Mouse (Mus musculus) embryo, embryonic 10.5 days (tissue): ENCODE data around the gene Gm20388.
"Not testable (repeated sequence)": the region's sequence is repeated elsewhere in the genome, so short reads cannot be mapped to it uniquely, and the experiment has no call there.

Experiments used
- DNase-seq: peaks from one replicate; pipeline ENCODE4 v3.0.0-alpha.2; 2015; ENCODE audit warnings: low spot score

The Gm20388 gene

DNA sequence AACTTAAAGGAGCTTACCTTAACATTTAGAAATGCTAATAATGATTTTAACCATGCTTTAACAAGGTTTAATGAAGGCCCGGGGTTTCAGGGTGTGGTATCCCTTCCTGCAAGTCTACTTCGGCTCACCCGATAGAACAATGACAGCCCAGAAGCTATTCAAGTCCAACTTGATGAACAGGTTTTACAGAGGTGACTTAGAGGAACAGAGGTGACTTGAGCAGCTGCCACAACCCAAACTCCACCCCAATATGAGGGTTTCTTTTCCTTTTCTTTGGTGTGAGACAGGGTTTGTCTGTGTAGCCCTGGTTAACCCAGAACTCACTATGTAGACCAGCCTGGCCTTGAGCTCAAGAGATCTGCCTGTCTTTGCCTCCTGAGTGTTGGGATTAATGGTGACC is 4083.4 kb downstream of the Gm20388 start:
- DNase-seq = no peak

DNA sequence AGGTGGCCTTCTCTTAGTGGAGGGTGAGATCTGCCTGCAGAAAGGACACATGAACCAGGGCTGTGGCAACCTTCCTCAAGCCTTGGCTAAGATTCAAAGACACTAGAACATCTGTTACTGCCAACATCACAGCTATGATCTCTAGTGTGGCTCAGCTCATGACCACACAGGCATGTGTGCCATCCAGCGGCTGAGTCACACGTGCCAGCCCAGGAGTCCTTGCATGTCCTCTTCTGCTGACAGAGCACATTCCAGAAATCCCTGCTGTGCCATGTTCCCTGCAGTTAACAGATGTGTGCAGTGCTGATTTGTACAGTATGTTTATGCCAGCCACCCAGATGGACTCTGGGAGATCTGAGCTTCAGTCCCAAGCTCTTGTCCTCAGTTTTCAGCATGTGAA is 4088.9 kb downstream of the Gm20388 start:
- DNase-seq = no peak

DNA sequence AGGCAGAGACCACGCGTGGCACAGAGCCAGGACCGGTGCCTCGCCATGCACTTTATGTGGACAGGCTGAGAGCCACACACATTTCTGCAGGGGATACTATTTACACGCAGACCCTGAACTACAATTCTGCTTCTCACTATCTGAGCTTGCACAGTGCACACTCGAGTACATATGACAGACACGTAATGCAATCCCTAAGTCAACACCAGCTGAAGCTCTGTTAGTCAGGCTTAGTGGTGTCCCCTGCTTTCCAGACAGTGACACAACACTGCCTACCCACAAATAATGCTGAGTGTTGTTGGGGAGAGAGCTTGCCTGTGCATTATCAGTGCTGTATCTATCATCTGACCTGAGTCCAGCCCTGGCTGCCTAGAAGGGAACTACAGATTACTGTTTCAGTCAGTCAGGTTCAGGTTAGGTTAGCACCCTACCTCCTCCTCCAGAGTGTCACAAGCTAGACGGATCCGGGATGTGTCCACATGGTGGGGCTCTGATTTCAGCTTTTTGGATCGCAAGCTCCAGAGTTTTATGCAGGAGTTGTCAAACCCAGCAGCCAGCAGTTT is 4092.0 kb downstream of the Gm20388 start:
- no peak for DNase-seq

DNA sequence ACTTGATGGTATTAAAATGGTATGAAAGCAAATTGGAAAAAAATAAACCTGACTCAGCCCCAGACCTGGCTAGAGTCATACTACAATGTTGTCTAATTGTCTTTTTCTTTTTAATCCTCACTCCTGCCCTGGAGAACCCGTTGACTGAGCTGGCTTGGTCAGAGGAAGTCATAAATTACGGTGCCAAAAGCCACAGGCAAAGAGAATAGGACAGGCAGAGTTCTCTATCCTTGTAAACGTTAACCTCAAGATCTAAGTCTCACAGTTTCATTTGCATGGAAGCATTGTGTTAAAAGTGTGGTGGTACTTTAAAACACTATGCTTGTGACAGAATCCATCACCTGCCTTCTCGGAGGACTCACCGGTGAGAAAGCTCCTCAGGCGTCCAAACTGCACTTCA is 4097.2 kb downstream of the Gm20388 start:
- no peak for DNase-seq

DNA sequence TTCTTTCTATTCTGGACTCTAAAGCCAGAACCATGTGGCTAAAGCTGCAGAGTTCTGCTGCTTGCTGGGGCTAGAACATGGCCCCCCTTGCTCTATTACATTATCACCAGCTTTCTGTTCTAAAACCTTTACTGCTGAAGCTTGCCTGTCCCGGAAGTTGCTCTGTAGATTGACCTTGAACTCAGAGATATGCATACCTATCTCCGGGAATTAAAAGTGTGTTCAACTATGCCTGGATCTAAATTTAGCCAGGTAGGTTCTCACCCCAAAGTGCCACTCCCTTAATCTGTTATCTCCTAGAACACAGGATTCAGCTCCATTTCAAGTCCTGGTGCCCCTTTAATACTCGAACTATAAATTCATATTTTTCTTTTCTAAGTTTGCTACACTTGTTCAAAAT is 4100.9 kb downstream of the Gm20388 start:
- DNase-seq = no peak

DNA sequence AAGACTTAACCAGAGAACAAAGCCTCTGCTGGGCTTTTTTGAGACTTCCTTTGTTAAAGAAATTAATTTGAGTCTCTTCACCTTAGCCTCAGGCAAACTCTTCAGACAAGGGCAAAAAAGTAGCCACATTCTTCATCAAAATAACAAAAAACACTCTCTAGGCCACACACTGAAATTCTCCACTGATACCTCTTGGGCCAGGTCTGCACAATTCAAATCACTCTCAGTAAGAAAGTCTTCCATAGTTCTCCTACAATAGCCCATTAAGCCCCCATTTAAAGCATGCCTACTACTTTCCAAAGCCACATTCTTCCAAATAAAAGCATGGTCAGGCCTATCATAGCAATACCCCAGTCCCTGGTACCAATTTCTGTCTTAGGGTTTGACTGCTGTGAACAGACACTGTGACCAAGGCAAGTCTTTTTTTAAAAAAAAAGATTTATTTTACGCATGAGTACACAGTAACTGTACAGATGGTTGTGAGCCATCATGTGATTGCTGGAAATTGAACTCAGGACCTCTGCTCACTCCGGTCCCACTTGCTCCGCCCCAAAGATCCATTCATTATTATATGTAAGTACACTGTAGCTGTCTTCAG is 4101.4 kb downstream of the Gm20388 start:
- no peak for DNase-seq

DNA sequence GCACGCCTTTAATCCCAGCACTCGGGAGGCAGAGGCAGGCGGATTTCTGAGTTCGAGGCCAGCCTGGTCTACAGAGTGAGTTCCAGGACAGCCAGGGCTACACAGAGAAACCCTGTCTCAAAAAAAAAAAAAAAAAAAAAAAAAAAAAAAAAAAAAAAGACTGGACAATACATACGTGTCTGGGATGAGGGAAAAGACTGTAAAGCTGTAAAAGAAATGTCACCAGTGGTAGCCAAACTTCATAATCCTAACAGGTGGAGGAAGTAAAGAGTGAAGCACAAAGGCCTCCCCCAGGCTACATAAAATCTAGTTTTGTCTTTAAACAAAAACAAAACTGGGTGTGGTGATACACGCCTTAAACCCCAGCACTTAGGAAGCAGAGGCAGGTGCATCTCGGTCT is 4103.7 kb downstream of the Gm20388 start:
- not testable (repeated sequence) for DNase-seq

DNA sequence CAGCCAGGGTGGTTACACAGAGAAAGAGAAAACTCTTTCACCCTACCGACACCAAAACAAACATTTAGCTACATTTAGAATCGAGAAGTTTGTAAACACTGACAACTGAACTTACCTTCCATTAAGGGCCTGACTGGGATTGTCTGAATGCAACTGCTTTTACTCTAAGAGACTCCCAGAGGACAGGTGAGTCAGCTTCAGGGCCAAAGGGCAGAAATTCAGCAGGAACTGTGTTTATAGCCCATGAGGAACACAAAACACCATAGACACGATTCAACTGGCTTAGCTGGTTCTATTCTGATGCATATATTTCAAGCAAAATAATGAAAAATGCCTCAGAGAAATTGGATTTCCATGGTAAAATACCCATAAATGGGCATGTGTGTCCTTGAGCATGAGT is 4104.1 kb downstream of the Gm20388 start:
- no peak for DNase-seq

DNA sequence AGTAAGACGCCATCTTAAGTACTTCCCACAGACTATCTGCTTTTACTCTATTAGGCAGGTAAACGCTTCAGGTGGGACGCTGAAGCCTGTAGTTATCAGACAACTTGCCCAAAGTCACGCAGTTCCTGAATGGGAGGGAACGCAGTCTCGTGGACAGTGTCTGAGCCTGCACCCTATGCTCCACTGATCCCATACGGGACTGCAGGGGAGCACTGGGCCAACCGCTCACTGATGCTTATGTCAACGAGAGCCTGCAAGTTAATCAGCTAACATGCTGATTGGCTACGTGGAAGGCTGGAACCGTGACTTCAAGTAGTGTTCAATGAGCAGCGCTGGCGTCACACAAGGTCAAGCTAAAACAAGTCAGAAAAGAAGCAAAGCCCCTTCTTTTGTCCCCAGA is 4109.1 kb downstream of the Gm20388 start:
- peak; percentile 43 for DNase-seq

DNA sequence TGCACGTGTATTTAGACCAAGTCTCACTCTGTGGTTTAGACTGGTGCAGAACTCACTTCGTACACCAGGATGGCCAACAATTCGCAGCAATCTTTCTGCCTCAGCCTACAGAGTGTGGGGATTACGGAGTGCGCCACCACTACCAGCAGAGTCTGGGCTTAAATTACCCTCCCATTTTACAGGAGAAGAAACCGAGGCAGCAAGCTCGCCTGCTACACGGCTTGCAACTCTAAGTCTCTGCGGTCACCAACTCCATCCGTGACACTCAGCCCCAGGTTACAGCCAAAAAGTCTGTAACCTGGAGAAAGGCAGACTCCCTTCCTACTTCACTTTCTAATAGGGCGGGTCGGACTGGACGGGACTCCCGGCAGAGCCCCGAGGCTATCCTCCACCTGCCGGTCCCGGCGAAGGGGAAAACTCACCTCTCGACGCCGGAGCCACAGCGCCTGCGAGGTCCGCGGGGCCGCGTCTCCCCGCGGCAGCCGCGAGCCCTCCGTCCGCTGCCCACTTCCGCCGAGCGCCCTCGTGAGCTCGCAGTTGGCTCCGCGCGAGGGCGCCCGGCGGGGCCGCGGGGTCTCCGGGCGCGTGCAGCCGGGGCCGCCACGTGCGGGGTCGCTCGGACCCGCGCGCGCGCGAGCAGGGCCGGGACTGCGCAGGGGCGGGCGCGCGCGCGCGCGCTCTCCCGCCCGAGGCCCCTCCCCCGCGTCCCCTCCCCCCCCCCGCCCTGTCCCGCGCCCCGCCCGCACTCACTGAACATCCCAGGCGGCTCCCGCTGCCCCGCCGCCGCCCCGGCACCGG is 4110.0 kb downstream of the Gm20388 start:
- peak; percentile 82 for DNase-seq

DNA sequence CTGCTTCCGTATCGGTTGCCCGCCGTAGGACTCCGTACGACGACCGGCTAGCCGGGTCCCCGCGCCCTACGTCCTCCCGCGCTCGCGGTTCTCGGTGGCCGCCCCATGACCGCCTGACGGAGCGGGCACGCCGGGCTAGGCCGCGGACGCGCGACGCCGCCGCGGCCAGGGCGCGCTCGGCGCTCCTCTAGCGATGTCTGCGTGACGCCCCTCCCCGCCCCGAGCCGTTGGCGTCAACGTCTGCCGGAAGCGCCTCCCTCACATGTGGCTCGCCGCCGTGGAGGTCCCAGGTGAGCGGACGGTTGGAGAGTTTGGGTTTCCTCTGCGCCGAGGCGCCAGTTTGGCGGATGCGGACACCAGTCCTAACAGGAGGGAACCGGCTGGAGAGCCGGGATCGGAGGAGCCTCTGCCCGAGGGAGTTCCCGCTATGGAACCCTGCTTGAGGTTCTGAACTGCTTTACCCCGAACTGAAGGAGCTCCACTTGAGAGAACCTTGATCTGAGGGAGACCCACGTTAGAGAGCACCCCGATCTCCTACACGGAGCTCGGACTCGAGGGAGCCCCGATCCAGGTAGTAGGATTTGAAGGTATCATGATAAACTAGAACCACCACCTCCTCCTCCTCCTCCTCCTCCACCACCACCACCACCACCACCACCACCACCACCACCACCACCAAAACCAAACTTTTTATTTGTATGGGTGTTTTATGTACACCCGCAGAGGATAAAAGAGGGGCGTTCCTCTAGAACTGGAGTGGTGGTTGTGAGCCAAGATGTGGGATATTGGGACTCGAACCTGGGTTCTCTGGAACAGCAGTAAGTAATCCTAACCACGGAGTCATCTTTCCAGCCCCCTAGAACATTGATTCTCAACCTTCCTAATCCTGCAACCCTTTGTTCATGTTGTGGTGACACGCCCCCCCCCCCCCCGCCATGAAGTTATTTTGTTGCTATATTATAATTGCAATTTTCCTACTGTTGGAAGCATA is 4110.9 kb downstream of the Gm20388 start, which contains the start of the genes Taf5l and Urb2:
Gene Taf5l (minus strand): TSS at position 161 of the 991 bp plus-strand sequence.
Gene Urb2 (plus strand): TSS at position 272 of the 991 bp plus-strand sequence.
- peak; percentile 93 for DNase-seq

DNA sequence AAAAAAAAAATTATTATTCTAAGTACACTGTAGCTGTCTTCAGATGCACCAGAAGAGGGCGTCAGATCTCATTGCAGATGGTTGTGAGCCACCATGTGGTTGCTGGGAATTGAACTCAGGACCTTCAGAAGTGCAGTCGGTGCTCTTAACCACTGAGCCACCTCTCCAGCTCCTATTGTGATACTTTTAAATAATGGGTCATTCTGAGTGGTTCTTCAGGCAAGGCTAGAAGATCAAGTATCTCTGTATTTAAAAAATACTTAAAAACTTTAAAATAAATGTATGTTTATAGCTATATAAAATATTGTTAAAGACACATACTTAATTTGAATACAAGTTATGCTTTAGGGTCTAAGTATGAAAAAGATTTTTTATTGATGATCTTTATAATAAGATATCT is 4115.6 kb downstream of the Gm20388 start:
- not testable (repeated sequence) for DNase-seq

DNA sequence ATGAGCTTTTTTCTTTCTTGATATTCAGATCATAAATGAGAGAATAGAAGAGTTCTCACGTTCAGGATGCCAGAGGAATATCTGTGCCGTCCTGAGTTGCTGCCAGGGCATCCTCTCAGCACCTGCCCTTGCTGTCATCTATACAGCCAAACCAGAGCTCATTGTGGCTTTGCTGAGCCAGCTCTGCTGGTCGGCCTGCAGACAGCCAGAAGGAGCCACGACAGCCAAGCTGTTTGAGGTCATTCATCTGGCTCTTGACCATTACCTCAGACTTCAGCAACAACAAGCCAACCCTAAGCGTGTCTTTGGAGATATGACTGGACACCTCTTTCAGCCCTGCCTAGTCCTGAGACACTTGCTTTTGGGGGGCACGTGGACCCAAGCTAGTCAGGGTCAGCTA is 4117.2 kb downstream of the Gm20388 start:
- DNase-seq = no peak

DNA sequence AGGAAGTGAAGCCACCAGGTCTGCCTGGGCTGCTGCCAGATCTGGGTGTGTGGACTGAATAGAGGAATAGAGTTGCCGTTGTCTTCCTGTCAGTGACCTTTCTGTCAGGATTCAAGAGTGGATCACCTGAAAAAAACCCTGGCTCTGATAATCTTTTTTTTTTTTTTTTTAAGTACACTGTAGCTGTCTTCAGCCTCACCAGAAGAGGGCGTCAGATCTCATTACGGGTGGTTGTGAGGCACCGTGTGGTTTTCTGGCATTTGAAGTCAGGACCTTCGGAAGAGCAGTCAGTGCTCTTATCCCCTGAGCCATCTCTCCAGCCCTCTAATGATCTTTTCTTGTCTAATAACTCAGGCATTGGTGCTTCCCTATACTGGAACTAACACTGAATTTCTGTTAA is 4122.8 kb downstream of the Gm20388 start:
- no peak for DNase-seq

DNA sequence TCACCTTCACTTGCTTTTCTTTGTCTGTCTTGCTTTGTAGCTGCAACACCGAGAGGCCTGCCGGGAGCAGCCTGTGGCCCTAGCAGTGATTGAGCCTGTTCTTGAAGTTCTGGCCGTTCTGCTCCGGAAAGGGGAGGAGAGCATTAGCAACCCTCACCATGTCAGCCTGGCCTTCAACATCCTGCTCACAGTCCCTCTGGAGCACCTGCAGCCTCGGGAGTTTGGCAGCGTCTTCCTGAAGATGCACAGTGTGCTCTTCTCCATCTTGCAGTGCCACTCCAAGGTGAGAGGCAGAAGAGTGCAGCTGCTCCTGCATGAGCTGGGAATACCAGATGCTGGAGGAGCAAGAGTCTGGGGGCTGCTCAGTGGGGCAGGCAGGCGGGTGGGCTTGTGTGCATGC is 4127.5 kb downstream of the Gm20388 start:
- DNase-seq = no peak

DNA sequence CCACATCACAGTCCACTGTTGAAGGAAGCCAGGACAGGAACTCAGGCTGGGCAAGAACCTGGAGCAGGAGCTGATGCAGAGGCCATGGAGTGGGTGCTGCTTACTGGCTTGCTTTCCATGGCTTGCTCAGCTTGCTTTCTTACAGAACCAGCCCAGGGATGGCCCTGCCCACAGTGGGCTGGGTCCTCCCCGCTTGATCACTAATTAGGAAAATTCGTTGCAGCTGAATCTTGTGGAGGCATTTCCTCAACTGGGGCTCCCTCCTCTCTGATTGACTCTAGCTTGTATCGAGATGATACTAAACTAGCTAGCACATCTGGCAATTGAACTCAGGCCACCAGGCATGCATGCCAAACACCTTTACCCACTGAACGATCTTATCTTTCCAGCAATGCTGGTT is 4128.7 kb downstream of the Gm20388 start:
- DNase-seq = no peak

DNA sequence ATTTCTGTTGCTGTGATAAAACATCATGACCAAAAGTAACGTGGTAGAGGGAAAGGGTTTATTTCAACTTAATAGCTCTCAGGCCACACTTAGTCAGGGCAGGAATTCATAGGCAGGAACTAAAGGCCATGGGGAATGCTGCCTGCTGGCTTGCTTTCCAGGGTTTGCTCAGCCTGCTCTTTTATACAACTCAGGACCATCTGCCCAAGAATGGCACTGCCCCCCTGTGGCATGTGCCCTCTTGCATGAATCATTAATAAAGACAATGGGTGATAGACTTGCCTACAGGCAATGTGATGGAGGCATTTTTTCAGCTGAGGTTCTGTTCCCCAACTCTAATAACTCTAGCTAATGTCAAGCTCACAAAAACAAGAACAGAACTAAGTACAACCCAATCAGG is 4131.6 kb downstream of the Gm20388 start:
- DNase-seq = no peak

DNA sequence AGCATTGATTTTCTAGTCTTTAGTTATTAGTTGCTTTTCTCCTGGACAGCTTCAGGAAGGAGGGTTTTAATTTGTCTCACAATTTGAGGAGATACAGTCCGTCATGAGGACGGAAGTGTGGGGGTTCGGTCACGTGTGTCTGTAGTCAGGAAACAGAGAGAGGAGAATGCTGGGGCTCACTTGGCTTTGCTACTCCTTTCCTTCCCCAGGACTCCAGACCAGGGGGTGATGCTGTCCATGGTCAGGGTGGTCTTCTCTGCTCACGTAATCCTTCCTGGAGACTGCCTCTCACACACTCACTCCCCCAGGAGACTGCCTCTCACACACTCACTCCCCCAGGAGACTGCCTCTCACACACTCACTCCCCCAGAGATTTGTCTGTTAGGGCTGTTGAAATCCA is 4133.8 kb downstream of the Gm20388 start:
- no peak for DNase-seq

DNA sequence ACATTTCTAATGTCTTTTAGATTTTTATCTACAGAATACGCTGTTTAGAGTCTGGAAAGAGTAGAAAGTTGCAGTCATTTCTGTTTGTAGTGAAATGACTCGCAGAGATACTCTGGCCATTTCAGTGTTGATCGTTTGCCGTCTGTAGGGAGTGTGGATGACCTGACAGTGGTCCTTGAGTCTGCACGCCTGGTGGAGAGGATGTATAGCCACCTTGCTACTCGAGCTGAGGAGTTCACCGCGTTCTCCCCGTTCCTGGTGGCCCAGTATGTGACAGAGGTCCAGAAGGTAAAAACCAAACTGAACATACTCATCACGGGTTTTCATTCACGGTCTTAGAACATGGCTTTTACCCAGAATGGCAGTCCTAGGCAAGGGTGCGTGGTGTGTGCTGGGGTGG is 4134.3 kb downstream of the Gm20388 start:
- no peak for DNase-seq

DNA sequence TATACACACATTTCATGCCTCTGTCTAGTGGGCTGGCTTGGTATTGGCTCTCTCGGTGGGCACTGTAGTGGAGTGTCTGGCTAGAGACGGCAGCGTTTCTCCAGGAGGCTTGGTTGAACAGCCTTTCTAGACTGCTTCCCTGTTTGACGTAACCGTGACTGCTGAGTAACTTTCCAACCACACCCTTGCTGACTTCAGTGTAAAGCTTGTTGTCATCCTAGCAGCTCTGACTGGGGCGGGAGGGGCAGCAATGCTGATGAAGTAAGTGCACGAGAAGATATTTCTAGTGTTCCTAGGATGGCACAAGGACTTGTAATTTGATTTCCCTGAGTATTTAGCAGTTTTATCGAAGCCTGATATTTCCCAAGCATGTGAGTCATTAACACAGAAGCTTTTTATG is 4135.2 kb downstream of the Gm20388 start:
- DNase-seq = no peak

DNA sequence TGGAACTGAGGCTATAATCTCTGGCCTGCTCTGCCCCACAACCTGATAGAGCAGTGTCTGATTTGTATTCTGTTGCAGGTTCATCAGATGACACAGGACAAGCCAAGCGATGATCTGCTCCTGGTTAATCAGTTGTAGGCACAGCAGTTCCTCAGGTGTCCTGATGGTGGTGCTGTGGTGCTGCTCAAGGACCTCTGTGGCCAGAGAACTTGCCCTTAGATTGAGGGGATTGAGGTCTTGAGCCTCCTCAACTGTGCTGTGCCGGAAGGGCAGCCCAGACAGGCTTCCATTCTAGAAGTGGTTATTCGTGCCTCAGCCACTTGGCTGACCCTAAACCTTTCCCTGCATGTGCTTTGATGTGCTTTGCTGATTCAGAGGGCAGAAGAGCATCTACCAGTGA is 4141.5 kb downstream of the Gm20388 start:
- DNase-seq = peak; percentile 82

DNA sequence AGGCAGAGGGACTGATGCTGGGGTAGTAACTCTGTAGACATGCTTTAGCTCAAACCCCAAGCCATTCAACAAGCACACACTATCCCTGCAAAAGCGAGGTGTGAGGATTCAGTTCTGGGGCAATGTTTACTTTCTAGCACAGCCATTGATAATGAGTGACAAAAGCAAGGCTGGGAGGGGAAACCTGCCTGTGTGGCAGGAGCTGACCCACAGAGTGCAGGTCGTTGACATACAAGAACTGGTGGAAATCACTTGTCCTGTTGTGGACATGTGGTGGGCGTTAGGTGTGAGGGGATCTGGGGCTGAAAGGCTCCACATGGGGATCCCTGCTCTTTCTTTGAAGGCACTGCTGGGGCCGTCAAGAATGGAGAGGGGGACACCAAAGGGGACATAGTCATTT is 4141.9 kb downstream of the Gm20388 start:
- no peak for DNase-seq
